Mouse (Mus musculus): ENCODE results near the gene Cbl.

Gene Cbl

GRCm38 (mm10) chr9:44182260-44182659 lies 51.6 kb downstream of the Cbl start:
- in situ Hi-C loops (cut with MboI), result no loop called here

GRCm38 (mm10) chr9:44181537-44181936 lies 52.3 kb downstream of the Cbl start:
- in situ Hi-C loops (cut with MboI), result no loop called here

DNA sequence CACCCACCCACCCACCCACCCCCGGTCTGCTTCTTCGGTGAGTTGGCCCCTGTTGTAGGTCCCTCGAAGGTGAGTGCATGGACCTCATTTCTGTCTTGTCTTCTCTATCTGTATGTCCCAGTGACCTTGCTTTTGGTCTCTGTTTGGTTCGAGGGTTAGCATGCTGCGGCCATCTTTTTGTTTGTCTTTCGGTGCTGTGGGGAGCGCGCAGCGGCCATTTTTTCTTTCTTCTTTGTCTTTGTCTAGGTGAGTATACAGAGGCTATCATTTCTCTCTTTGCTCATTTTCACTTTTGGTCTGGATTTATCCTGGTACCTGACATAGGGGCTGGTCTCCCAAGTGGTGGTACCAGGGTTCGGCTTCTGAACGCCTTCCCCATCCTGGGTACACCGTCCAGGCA lies 55.0 kb downstream of the Cbl start:
- in situ Hi-C loops (cut with MboI), result no loop called here

DNA sequence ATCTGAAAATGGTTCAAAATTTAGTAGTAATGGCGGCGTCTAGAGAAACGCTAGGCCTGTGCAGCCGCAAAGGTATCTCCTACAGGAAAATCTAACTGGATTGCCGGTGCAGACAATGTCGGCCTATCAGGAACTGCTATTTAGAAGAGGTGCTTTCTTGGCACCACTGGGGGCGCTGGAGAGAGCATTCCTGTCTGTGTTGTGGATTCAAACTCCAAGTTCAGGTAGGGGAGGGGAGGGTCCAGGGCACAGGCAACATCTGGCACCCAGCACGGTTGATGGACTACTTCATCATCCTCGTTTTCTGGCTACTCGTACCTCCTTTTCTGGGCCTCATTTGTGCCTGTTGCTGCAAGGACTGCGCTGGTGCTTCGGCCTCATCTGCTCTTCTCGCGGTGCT lies 55.5 kb downstream of the Cbl start:
- in situ Hi-C loops (cut with MboI), result no loop called here

- in situ Hi-C loops (cut with MboI), result no loop called here
These were observed 56.4 kb downstream of the Cbl start for GRCm38 (mm10) chr9:44177405-44177804.

- in situ Hi-C loops (cut with MboI), result no loop called here
These were observed 57.9 kb downstream of the Cbl start for GRCm38 (mm10) chr9:44175957-44176356.

DNA sequence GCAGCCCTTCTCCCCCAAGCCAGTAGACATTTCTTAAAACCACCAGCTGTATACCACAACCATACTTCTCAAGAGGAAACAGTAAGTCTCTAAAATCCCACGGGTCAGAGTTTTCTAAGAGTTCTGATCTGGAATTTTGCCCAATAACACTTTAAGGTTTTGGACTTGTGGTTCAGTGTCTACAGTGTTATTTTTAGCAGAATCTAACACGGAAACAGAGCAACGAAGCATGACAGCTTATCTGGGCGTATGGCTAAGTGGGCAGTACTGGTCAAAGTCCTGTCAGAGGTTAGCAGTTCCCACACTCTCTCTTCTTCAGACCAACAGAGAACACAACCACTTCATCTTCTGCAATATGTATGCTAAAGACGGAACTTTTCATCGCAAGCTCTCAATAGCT lies 58.3 kb downstream of the Cbl start:
- in situ Hi-C loops (cut with MboI), result no loop called here

- in situ Hi-C loops (cut with MboI), result no loop called here
These were observed 63.1 kb downstream of the Cbl start for GRCm38 (mm10) chr9:44170691-44171151.

- in situ Hi-C loops (cut with MboI), result no loop called here
These were observed 64.9 kb downstream of the Cbl start for GRCm38 (mm10) chr9:44168931-44169330.

DNA sequence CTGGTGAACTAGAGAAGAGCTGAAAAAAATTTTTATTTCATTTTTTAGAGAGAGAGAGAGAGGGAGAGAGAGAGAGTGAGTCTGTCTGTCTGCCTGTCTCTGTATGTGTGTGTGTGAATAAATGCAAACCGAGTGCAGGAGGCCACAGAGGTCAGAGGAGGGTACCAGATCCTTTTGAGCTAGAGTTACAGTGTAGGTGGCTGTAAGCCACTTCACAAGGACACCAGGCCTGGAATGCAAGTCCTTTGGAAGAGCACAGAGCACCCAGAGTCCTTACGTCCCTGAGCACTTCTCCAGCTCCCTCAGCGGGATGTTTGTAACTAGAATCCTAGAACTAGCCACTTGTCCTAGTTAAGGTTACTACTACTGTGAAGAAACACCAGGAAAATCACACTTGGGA lies 74.0 kb downstream of the Cbl start:
- in situ Hi-C loops (cut with MboI), result no loop called here

GRCm38 (mm10) chr9:44147290-44147689 lies 86.6 kb downstream of the Cbl start:
- in situ Hi-C loops (cut with MboI), result no loop called here

GRCm38 (mm10) chr9:44144718-44145060 lies 89.2 kb downstream of the Cbl start:
- in situ Hi-C loops (cut with MboI), result no loop called here

- in situ Hi-C loops (cut with MboI), result no loop called here
These were observed 89.7 kb downstream of the Cbl start for GRCm38 (mm10) chr9:44144023-44144717.

GRCm38 (mm10) chr9:44143421-44143820 lies 90.4 kb downstream of the Cbl start:
- in situ Hi-C loops (cut with MboI), result no loop called here

GRCm38 (mm10) chr9:44141951-44142350 lies 91.9 kb downstream of the Cbl start:
- in situ Hi-C loops (cut with MboI), result no loop called here

GRCm38 (mm10) chr9:44137846-44138245 lies 96.0 kb downstream of the Cbl start:
- in situ Hi-C loops (cut with MboI), result no loop called here

DNA sequence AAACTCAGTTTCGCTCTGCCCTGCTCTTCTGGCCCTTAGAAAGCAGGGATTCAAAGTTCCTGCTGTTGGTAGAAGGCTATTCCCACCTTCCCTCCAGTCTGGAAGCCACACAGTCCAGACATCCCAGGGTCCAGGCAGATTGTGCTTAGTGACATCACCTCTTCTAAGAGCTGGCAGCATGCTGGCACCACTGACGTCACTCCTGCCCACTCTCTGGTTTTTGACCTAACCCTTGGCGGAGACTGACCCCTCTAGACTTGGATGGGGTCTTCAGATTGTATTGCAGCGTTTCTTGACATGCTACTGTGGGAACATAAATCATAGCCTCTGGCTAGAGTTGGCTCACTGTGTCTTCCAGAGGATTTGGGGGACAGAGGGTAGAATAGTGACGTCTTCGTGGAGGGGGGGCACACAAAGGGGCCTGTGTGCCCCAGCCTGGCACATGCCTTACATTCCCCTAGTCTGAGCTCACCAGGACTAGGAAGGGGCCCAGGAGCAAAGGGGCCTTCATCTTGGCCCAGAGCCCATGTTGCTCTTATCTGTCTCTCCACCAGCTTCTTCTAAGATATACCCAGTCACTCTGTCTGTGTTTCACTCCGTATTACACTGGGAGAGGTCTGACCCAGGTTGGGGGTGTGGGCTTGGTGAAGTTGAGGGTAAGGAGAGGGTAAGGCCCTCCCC lies 98.0 kb downstream of the Cbl start:
- in situ Hi-C loops (cut with MboI), result no loop called here

GRCm38 (mm10) chr9:44134851-44135730 lies 98.8 kb downstream of the Cbl start:
- in situ Hi-C loops (cut with MboI), result no loop called here

DNA sequence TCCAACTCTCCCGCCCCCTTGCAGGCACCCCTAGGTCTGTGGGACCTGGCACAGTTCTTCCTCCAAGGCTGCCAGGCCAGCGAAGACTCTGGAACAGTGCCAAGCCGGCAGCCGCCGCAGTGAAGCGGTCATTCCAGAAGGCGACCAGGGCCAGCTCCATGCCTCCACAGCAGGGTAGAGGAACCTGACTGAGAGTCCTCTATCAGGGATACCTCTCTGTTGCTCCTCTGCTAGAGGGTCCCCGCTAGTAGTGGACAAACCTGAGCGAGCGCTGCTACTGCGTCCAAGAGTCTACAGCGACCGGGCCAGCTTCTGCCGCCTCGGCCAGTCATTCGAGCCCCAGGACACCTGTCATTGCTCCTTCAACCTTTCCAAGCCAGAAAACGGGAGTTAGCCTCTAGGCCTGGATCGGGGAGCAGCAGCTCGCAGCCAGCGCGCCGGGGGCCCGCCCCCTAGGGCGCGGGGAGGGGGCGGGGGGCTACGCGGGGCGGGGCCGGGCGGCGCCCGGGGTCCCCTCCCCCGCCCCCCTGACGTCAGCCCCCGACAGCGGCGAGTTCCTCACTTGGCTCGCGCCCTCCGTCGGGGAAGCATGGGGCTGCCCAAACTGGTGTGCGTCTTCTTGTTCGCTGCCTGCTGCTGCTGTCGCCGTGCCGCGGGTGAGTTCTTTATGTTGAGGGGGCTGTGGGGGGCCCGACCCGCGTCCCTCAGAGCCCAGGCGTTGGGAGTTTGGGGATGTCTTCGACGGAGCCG lies 99.6 kb downstream of the Cbl start, which contains the start of gene Mcam:
Mcam (plus strand) TSS at position 369 of the 750 bp plus-strand sequence.
- in situ Hi-C loops (cut with MboI), result no loop called here

DNA sequence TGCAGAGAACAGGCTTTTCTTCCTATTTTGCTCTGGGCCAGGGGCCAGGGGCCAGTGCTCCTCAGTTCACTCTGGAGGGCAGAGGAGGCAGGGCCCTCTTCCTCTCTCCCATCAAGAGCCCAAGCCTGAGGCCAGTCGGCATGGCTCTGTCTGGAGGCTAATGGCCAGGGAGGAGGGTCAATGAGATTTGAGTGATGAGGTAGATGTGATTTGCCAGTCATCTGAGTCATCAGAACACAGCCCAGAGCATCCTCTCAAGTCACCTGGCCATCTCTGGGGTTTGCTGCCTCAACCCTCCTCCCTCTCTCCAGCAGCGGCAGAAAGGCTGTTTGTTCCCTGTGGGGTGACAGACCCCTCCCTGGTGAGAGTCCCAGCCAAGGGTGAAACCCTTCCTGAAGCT lies 100.6 kb downstream of the Cbl start:
- in situ Hi-C loops (cut with MboI), result no loop called here

DNA sequence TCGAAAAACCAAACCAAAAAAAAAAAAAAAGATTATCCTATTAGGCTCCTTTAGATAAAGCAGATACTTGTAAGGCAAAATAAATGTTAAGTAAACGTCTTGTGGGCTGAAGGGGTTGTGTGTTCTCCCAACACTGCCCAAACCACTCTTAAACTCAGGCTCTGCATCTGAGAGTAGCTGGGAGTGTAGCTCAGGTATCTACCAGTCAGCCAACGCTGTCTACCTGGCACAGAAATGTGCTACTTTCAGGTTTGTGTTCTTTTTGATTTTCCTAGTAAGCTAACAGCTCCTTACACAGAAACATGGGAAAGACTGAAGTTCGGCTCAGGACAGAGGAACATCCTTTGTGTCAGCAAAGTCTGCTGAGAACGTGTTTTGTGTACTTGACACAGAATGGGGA lies 101.6 kb downstream of the Cbl start:
- in situ Hi-C loops (cut with MboI), result no loop called here

DNA sequence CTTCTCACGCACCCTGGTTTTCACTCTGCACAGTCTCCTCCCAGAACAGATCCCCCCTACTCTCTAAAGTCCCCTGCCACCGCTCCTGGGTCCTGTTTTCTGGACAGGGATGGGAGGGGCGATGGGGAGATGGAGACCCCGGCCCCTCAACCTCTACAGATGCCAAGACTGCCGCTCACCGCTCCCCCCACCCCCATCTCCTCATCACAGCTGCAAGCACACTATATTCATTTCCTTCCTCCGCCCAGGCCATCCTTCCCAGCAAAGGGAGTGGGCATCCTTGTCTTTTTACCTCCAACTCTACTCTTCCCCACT lies 102.6 kb downstream of the Cbl start:
- in situ Hi-C loops (cut with MboI), result no loop called here
